Mouse (Mus musculus) left cerebral cortex, postnatal 4 days (tissue): ENCODE data around the gene Ednra. TPM values are rescaled to one million over a fixed set of nuclear protein-coding genes. Genes with fewer than 3 reads are reported as not detected.
"Not testable (repeated sequence)": the region's sequence is repeated elsewhere in the genome, so short reads cannot be mapped to it uniquely, and the experiment has no call there.

Experiments used
- DNase-seq: peaks from one replicate; pipeline ENCODE4 v3.0.0-alpha.2; 2022
- intact Hi-C: fragments of 180-260 bp; cut with DNase I; formaldehyde crosslinking; loops from one replicate; pipeline ENCODE4 v1.15.1; 2025
- total RNA-seq, 2 experiments: library from RNA; stranded (reverse); gene quantifications; 2 replicates each; pipeline ENCODE4 v1.2.3; 2021

The Ednra gene
- total RNA-seq, 2 experiments from 2014 or later: 5.5 to 6.0 TPM

GRCm38 (mm10) chr8:77723018-77723417 lies 1.2 kb downstream of the Ednra start:
- intact Hi-C loops: loop anchor here (5.0 kb wide), 1 partner anchor 91 kb away; no protein-coding TSS in a partner anchor
- DNase-seq: no peak

GRCm38 (mm10) chr8:77718933-77719332 lies 5.3 kb downstream of the Ednra start:
- no peak for DNase-seq
- intact Hi-C loops: no loop called here

- DNase-seq: no peak
- intact Hi-C loops: no loop called here
These were observed 7.2 kb downstream of the Ednra start for GRCm38 (mm10) chr8:77717036-77717435.

- DNase-seq: no peak
- intact Hi-C loops: no loop called here
These were observed 9.8 kb downstream of the Ednra start for GRCm38 (mm10) chr8:77714455-77714854.

- intact Hi-C loops: no loop called here
- no peak for DNase-seq
These were observed 10.6 kb downstream of the Ednra start for GRCm38 (mm10) chr8:77713688-77714087.

- no peak for DNase-seq
- intact Hi-C loops: no loop called here
These were observed 19.5 kb downstream of the Ednra start for GRCm38 (mm10) chr8:77704768-77705167.

GRCm38 (mm10) chr8:77698028-77698427 lies 26.2 kb downstream of the Ednra start:
- intact Hi-C loops: no loop called here
- no peak for DNase-seq

- no peak for DNase-seq
- intact Hi-C loops: no loop called here
These were observed 28.1 kb downstream of the Ednra start for GRCm38 (mm10) chr8:77696182-77696581.

GRCm38 (mm10) chr8:77695486-77696058 lies 28.7 kb downstream of the Ednra start:
- intact Hi-C loops: no loop called here
- no peak for DNase-seq

- DNase-seq: no peak
- intact Hi-C loops: no loop called here
These were observed 29.2 kb downstream of the Ednra start for GRCm38 (mm10) chr8:77695070-77695469.

GRCm38 (mm10) chr8:77694588-77694987 lies 29.7 kb downstream of the Ednra start:
- no peak for DNase-seq
- intact Hi-C loops: no loop called here

- DNase-seq, intact Hi-C loops: not testable (repeated sequence)
These were observed 34.7 kb downstream of the Ednra start for GRCm38 (mm10) chr8:77689421-77690059.

- intact Hi-C loops: no loop called here
- no peak for DNase-seq
These were observed 35.3 kb downstream of the Ednra start for GRCm38 (mm10) chr8:77688978-77689377.

GRCm38 (mm10) chr8:77684372-77684771 lies 39.9 kb downstream of the Ednra start:
- intact Hi-C loops: no loop called here
- DNase-seq: no peak

- intact Hi-C loops: no loop called here
- DNase-seq: no peak
These were observed 40.7 kb downstream of the Ednra start for GRCm38 (mm10) chr8:77683356-77684106.

GRCm38 (mm10) chr8:77682008-77682934 lies 42.0 kb downstream of the Ednra start:
- DNase-seq: no peak

GRCm38 (mm10) chr8:77672036-77672435 lies 52.2 kb downstream of the Ednra start:
- intact Hi-C loops: no loop called here
- no peak for DNase-seq

More at GRCm38 (mm10) chr8:77682008-77682934, 42.0 kb downstream of the Ednra start:
- intact Hi-C loops: no loop called here

- no peak for DNase-seq
- intact Hi-C loops: no loop called here
These were observed 53.5 kb downstream of the Ednra start for GRCm38 (mm10) chr8:77670612-77671363.

GRCm38 (mm10) chr8:77667916-77668315 lies 56.3 kb downstream of the Ednra start:
- intact Hi-C loops: no loop called here
- DNase-seq: no peak

GRCm38 (mm10) chr8:77664901-77665300 lies 59.4 kb downstream of the Ednra start:
- DNase-seq: no peak
- intact Hi-C loops: no loop called here
